1 mouse cellular context compared by ENCODE assay signal in the genomic region with DNA sequence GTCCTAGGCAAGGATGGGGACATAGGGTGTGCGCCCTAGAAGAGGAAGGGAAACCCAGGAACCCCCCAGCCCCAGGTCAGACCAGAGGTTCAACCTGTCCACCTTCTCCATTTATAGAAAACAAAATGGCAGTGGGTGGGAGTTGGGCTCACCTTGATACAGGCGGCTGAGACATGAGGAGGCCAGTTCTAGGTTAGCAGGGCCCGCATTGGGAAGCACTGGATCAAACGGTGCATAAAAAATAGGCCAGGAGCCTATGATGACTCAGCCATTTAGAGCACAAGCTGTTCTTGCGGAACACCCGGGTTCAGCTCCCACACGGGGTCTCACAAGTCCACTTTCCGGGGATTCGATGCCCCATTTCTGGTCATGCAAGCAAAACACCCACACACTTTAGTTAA.
TF ChIP-seq lines count a peak whose summit lies in the region.

No protein-coding gene starts in this region.

TF ChIP-seq in MEL, 35 proteins besides CTCF, POLR2A, EP300 and RAD21:
- no peak for TF ChIP-seq MEF2A (IDR thresholded peaks at IDR 0.05; ENCODE audit: extremely low read depth, insufficient replicate concordance, low read depth, low read length, poor library complexity, severe bottlenecking)
- 0 out of 2 replicates have a peak, but pooled peaks have one; percentile 43 for TF ChIP-seq CHD1 (IDR thresholded peaks at IDR 0.05; ENCODE audit: low read depth, low read length)
